Mouse (Mus musculus): ENCODE results near the gene Cntn1.
"Not testable (repeated sequence)": the region's sequence is repeated elsewhere in the genome, so short reads cannot be mapped to it uniquely, and the experiment has no call there.

The Cntn1 gene

DNA sequence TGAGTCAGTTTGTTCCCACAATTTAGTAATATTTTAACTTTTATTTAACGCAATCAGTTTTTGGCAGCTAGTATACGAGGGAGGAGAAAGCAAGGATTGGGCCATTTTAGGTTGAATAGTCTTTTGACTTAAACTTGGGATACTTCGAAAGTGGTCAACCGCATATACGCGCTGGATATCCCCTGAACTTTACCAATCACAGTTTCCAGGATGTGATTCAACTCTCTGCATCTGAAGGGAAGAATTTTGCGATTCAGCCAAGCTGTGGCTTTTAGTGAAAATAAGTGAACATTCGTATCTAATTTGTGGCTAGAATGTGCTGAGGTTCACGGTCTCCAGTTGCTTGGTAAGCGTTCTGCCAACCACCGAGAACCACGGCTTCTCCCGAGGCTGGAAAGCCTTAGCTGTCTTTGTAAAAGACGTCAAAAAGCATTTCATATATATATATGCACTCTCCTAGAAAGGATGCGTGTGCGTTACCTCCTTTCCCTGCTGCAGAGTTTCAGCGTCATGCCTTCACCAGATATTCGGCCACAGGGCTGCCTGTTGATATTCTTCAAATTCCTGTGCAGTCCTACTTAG is 217.9 kb downstream of the Cntn1 start:
- DNase-seq (ENCODE audit: low spot score in 2 of 2), result no peak

DNA sequence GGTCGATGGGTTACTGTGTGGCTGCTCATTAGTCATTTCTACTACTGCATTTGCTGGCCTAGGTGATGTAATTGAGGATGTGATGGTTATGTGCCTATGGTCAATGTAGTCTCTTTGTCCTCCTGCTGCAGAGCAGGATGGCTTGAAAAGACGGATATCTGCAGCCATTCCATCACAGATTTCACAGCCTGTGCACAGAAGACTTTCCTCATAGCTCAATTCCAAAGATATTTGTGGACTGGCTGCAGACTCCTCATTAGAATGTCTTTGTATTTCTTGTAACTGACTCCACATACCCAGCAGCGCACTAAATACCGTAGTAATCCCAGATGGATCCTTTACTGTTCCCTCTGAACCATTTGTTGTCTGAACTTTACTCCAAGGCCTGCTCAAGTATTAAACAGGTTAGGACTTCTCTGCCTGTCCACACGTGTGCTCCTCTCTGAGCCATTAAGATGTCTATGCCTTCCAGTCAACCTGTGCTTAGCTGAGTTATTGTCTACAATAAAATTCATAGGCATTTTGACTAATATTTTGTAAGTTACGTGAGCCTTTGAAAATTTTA is 220.9 kb downstream of the Cntn1 start:
- DNase-seq (ENCODE audit: low spot score in 2 of 2), result no peak

DNA sequence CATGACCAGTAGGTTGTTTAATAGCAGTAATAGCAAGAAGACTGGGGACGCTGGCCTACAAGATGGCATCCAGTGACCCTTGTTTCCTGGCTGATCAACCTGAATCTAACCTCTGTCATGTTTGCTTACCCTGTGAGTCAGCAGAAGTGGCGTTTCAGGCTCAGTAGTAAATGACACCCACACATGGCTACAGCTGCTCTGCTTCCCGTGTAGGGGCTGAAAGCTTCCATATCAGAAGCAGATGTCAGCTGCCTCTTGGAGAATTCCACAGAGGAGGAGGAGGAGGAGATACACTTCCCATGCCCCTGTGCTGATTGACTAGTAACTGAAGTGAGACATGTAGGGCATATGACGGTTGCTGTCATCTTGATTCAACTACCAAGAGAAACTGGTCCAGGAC is 225.9 kb downstream of the Cntn1 start:
- DNase-seq (ENCODE audit: low spot score in 2 of 2), result no peak

DNA sequence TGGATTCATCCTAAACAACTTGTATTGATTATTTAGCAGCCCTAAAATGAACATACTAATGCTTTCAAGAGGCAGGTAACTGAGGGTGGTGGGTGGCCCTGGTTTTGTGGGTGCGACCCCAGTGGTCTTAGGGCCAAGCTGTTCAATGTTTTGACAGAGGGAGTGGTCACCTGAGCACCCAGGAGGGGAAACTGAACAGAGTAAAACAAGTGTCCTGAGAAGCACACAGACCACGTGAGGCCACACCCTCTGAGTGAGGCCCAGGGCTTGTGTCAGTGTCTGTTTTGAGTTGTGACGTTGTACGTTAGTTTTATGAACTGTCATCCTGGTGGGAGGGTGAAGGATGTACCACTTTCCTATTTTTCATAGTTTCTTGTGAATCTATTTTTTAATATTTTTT is 227.0 kb downstream of the Cntn1 start:
- DNase-seq (ENCODE audit: low spot score in 2 of 2), result no peak

DNA sequence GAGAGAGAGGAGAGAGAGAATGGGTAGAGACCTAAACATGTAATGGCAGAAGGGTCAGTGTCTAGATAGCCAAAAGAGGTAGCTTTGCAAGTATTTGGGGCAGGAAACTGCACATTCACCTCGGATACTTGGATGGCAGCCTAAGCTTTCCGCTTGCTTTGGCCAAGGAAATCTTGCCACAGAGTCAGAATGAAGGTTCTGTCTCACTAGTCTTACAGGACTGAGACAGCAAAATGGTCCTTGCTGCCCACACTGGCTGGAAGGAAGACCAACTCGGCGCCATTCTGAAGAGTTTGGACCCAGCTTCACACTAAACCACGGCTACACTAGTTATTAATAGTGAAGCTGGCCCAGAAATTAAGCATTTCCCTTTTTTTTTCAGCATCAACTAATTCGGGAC is 230.0 kb downstream of the Cntn1 start:
- DNase-seq (ENCODE audit: low spot score in 2 of 2), result no peak

DNA sequence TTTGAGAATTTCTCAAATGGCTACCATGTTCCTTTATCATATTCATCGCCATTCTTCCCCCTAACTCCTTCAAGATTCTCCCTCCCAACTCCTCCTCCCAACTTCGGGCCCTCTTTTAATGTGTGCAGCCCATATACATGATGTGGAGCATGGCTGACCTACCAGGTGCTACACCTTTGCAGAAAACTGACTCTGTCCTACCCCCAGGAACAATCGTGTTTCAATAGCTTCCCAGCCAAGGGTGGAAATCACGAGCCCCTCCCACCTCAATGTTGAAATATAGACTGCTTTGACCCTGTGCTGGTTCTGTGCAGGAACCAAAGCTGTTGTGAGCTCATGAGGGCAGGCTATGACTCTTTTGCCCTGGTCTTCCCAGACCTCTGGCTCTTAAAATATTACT is 236.7 kb downstream of the Cntn1 start:
- no peak for DNase-seq (ENCODE audit: low spot score in 2 of 2)

DNA sequence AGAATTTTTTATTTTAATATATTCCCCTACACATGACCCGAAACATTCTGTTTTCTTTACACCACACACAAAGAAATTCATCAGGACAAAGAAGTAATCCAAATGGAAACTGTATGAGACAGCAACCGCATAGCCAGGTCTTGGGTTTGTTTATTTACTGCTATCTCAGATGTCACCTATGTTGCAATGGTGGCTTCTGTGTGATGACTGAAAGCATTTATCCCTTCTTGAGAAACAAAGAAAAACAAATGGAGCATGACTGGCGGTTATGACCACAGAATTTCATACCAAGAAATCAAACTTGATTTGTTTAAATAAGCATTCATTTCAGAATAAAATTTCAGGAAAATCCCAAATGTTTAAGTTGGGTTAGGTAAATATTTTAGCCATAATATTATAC is 245.5 kb downstream of the Cntn1 start:
- no peak for DNase-seq (ENCODE audit: low spot score in 2 of 2)

DNA sequence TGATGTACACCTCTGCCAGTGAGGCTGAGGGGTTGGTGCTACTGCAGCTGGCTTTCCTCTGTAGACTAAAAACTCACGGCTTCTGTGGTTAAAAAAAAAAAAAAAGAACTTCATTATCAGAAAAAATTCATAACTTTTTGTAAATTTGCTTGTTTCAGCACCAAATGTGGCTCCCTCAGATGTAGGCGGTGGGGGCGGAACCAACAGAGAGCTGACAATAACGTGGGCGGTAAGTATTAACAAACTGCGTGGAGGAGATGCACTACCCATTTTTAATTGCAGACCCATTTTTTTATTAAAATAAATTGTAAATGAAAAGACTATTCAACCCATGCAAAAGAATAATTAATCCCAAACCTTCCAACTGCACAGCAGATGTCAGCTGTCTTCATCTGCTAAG is 251.8 kb downstream of the Cntn1 start:
- DNase-seq (ENCODE audit: low spot score in 2 of 2), result no peak

DNA sequence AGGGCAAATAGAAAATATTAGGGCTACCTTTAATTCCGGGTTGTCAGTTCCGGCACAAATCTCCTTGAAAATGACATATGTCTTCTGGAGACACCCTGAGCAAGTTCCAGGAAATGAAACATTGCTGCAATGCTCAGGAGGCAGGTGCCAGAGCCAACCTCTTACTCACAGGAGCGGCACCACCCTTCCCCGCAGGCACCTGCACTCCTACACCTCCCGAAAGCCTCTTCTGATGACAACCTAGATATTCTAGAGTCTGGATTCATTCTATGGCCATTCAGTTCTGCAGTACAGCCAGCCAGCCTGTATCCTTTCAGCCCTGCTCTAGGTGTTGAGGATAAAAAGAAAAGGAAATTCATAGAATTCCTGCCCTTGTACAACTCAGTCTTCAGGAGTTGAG is 253.3 kb downstream of the Cntn1 start:
- no peak for DNase-seq (ENCODE audit: low spot score in 2 of 2)

DNA sequence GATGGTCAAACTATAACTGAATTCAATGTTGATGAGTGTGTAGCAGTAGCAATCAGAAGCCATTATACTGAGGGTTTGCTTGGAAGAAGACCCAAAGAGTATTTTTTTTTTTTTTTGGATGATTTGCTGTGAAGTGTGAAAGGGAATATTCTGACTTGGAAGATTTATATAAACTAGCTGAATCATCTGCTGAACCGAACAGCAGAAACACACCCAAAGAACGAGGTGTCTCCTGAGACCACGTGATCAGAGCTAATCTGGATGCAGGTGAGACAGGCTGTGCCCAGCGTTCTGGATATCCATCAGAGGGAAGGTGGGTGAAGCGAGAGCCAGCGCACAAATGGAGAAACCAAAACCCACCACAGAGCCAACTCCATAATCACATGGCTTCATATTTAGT is 271.0 kb downstream of the Cntn1 start:
- no peak for DNase-seq (ENCODE audit: low spot score in 2 of 2)

DNA sequence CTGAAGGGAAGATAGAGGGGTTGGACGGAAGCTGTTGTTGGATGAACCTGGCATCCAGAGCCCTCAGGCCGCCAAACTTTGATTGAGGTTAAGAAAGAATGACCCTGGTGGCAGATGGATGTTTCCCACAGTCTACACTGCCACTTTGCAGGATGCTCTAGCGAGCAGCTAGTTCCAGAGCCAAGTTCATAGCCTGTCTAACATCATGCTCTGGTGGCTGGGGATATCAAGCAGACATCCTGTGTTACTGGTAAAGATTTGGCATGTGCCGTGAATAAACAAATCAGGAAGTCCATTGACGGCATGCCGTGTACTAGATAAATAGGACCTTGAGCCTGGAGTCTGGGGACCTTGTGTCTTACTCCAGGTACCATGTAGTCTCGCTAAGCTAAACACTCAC is 276.1 kb downstream of the Cntn1 start:
- DNase-seq (ENCODE audit: low spot score in 2 of 2), result no peak

DNA sequence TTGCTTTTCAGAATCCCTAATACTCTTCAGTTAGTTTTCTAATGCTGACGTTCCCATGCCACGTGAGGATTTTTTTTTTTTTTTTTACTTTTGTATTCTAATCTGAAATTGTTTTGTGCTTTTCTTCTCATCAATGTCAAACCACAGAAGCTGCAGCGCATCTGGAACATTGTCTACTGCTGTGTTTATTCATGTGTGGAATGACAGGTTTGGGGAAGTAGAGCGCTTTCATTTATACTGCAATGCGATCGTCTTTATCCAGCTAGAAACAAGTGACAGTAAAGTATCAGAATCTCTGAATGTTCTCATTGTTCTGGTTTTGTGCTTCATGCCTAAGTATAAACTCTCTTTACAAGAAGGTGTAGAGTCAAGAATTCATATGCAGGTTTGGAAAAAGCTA is 289.3 kb downstream of the Cntn1 start:
- DNase-seq (ENCODE audit: low spot score in 2 of 2), result no peak

DNA sequence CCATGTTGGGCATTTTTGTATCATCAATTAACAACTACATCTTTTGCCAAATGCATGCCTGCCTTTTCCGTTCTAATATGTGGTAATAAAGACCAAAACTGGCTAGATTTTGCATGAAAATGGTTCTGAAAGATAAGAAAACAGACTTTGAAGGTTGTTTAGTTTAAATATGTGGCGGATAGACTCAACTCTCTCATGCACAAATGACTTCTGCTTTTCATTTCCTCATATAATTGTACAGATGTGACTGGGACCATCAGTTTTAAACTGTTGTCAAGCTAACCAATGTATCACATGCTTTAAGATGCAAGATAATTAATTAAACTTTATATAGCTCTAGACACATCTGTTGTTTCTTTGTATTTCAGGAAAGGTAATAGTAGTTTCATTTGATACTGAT is 290.5 kb downstream of the Cntn1 start:
- DNase-seq (ENCODE audit: low spot score in 2 of 2), result no peak

DNA sequence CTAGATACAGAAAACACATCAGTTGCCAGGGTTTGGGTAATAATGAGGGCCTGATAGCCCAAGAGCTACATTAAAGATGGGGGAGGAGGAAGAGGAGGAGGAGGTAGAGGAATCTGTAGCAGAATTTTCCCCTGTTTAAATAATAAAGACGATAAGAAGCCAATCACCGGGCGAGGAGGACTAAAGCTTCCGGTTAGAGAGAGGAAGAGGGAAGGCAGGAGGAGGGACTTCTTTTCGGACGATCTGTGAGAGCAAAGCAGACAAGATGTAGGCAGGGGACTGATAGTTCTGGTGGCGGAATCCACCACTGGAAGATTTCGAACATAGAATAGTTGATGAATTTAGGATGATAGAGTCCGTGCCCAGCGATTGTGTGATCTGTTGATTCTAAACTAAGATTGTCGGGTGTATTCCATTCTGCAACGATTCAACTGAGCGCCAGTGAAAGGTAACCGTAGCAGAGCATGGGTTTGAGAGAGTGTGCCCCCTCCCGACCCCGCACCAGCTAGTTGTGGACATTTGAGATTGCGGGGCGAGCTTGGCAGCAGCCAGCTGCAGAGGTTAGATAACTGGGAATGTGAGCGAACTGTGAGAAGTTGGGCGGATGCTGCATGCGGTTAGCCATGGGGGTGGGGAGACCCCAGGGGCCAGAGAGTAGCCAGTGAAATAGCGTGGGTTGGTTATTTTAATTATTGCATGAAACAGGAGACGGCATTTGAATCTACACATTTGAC is 293.3 kb downstream of the Cntn1 start:
- no peak for DNase-seq (ENCODE audit: low spot score in 2 of 2)

DNA sequence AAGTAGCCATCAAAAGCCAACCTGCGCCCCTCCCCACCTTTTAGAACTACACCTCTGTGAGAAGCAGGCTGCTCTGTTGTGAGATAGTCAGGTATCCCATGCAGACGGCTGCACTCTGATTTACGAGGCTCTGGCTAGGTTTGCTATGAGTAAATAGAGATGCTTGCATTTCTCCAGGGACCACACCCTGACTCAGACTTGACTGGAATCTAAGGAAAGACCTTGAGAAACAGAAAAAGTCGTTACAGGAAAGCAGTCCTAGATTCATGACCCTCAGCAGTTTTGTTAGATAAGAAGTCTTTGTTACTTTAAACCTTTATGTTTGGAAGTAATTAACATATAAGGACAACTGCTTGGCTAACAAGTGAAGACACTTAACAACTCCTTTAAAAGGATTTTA is 296.5 kb downstream of the Cntn1 start:
- DNase-seq (ENCODE audit: low spot score in 2 of 2), result no peak

DNA sequence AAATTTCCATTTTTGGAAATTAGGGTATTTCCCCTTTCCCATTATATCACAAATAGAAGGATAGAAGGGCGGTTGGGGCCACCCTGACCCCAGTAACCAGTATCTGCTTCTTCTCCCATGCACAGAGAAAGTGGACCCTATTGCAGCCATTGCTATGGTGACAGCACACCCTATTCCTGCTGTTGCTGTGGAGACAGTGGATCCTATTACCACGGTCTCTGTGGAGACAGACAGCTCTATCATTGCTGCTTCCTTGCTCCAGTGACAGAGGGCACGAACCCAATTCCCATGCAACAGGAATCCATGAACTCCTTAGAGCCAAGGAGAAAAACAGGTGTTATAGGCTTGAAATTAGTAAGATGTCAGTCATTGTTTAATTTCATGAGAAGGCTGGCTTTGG is 296.9 kb downstream of the Cntn1 start:
- DNase-seq (ENCODE audit: low spot score in 2 of 2), result no peak

DNA sequence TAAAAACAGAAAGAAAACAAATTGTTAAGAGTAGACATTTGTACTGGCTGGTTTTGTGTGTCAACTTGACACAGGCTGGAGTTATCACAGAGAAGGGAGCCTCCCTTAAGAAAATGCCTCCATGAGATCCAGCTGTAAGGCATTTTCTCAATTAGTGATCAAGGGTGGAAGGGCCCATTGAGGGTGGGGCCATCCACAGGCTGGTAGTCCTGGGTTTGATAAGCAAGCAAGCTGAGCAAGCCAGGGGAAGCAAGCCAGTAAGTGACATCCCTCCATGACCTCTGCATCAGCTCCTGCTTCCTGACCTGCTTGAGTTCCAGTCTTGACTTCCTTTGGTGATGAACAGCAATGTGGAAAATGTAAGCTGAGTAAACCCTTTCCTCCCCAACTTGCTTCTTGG is 297.5 kb downstream of the Cntn1 start:
- DNase-seq (ENCODE audit: low spot score in 2 of 2), result not testable (repeated sequence)

DNA sequence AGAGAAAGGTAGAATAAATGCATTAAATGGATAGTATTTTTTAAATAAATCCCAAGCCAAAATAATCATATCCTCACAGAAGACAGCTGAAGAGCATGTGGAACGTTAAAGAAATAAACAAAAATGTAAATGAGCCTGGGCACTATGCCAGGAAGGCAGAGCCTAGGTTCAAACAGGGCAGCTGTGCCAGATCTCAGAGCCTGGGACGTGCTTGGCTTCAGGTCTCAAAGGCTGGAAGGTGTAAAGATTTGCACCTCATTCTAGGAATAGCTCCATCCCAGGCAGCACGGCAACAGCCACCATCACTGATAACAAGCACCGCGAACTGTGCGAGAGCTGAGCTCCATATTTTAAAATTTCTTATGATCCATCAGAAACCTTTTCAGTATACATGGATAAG is 313.2 kb downstream of the Cntn1 start:
- no peak for DNase-seq (ENCODE audit: low spot score in 2 of 2)

DNA sequence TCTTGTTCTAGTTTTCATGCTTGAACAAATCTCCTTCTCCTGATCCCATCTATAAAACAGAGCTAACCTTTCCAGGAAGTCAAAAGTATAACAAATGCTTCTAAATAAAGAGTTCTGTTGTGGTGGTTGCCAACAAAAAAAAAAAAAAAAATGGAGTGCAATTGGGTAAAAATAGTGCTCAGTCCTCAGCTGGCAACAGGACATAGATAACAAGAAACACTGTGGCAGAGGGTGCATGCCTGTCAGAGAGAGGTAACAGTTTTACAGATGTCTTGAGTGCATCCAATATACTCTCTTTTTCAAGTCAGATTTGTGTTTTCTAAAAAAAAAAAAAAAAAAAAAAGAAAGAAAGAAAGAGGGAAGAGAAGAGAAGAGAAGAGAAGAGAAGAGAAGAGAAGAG is 313.6 kb downstream of the Cntn1 start:
- no peak for DNase-seq (ENCODE audit: low spot score in 2 of 2)

All from cerebellum, postnatal 4 days (tissue).